Mouse (Mus musculus): ENCODE results near the gene Patj. TPM values are rescaled to one million over a fixed set of nuclear protein-coding genes. Genes with fewer than 3 reads are reported as not detected.
"Not testable (repeated sequence)": the region's sequence is repeated elsewhere in the genome, so short reads cannot be mapped to it uniquely, and the experiment has no call there.

The Patj gene
- polyA plus RNA-seq, 1 experiment, result 9.0 TPM

DNA sequence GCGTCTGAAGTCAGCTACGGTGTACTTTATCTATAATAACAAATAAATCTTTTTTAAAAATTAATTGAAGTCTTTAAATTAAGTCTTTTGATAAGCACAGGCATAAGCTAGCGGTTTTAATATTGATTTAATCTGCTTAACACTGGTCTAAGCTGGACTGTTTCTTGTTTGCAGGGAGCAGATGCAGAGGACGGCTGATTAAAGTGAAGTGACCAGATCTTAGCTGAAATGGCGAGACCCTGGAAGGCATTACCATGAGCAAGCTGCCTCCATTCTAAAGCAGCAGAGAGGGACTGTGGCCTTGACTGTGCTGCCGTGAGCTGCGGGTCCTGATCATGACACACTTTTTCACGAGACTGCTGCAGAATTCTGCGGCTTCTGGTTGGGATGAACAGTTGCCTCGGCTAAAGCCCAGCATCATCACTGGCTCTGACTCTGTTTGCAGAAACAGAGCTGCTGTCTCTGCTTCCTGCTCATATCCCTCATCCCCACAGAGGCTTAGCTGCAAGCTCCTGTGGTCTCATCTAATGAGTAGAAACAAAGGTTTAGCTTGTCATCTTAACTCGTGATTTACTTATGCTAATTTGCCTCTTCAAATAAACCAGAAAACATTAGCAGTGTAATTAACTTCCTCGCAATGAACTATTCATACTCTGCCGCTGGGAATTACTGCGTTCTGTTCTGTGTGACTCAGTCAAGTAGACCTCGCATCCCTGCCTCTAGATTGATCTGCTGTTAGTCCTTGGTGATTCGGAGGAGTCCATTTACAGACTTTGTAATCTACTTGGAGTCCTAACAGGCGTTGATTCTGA is 322.4 kb downstream of the Patj start:
- DNase-seq (ENCODE audit: low read depth), result peak; percentile 59
- TF ChIP-seq CTCF (IDR thresholded peaks at IDR 0.05; ENCODE audit: borderline replicate concordance, extremely low read depth, insufficient read depth, insufficient read length), result no peak
- no peak for TF ChIP-seq POLR2A (IDR thresholded peaks at IDR 0.05; ENCODE audit: borderline replicate concordance, extremely low read depth, insufficient read depth, insufficient read length, poor library complexity, severe bottlenecking)

DNA sequence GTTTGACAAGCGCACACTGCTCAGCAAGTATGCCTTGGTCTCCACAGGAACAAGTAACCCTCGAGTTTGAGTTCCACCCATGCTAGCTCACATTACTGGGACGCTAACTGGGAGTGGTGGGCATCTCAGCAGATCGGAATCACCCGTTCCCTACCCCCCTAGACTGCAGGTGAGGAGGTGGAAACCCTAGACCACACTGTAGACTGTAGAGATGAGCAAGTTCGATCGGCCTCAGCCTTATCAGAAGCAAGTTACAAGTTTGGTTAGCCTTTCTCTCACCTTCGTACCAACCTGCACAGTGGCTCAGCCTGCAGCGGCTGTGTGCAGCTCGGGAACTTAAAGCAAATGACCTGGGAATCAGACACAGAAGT is 322.9 kb downstream of the Patj start:
- TF ChIP-seq POLR2A (IDR thresholded peaks at IDR 0.05; ENCODE audit: borderline replicate concordance, extremely low read depth, insufficient read depth, insufficient read length, poor library complexity, severe bottlenecking), result no peak
- no peak for TF ChIP-seq CTCF (IDR thresholded peaks at IDR 0.05; ENCODE audit: borderline replicate concordance, extremely low read depth, insufficient read depth, insufficient read length)
- no peak for DNase-seq (ENCODE audit: low read depth)

DNA sequence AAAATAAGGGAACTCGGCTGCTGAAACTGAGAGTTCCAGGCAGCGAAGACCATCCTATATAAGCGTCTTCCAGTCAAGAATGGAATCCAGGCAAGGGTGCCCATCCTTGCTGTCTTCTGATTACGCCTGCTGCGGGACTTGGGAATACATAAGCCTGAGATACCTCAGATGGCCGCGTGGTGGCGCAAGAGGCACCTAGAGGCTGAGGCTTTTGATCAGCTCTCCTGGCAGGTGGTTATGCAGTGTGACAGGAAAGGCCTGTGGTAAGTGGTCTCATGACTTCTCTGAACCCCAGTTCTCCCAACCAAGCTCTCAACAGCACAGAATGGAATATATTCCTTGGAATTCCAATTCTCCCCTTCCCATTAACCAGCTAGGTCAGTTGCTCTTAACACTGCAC is 326.9 kb downstream of the Patj start:
- peak; percentile 87 for DNase-seq (ENCODE audit: low read depth)
- TF ChIP-seq POLR2A (IDR thresholded peaks at IDR 0.05; ENCODE audit: borderline replicate concordance, extremely low read depth, insufficient read depth, insufficient read length, poor library complexity, severe bottlenecking), result no peak
- TF ChIP-seq CTCF (IDR thresholded peaks at IDR 0.05; ENCODE audit: borderline replicate concordance, extremely low read depth, insufficient read depth, insufficient read length), result peak; percentile 86

GRCm38 (mm10) chr4:98724682-98725081 is 329.1 kb downstream of the Patj start:
- not testable (repeated sequence) for DNase-seq (ENCODE audit: low read depth)

GRCm38 (mm10) chr4:98725439-98725838 is 329.9 kb downstream of the Patj start:
- TF ChIP-seq CTCF (IDR thresholded peaks at IDR 0.05; ENCODE audit: borderline replicate concordance, extremely low read depth, insufficient read depth, insufficient read length) (peak; percentile 18; the same call in 1 of the 2 replicates), POLR2A (IDR thresholded peaks at IDR 0.05; ENCODE audit: borderline replicate concordance, extremely low read depth, insufficient read depth, insufficient read length, poor library complexity, severe bottlenecking) (no peak)
- no peak for DNase-seq (ENCODE audit: low read depth)

DNA sequence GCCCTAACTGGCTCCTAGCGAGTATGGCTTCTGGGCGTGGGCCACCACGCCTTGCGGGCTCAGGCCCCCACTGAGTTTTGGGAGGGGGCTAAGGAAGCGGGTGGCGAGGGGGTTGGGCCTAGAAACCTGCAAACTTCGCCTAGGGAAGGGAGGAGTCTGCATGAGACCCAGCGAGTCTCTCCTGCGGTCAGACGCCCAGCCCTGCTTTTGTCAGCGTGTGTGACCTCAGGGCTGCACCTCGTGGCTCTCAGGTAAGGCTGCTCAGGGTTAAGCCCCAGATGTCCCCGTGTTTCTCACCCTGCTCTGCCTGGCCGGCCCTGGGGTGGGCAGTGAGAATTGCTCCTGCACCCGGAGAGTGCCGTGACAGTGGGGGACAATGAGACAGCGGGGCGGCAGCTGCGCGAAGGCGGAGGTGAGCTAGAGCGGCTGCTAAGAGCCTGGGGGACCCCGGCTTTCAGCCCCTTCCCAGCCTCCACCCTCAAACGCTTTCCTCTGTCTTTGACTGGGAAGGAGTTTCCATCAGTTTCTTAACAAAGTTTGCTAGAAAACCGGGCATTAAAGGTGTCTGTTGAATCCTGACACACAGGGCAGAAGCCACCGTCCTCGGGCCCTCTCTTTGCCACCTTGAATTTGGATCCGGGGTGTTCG is 331.1 kb downstream of the Patj start, which contains the start of gene L1td1:
TSS of gene L1td1 (plus strand) at position 145 of the 648 bp plus-strand sequence.
- TF ChIP-seq CTCF (IDR thresholded peaks at IDR 0.05; ENCODE audit: borderline replicate concordance, extremely low read depth, insufficient read depth, insufficient read length) (no peak), POLR2A (IDR thresholded peaks at IDR 0.05; ENCODE audit: borderline replicate concordance, extremely low read depth, insufficient read depth, insufficient read length, poor library complexity, severe bottlenecking) (no peak)
- DNase-seq (ENCODE audit: low read depth), result no peak

DNA sequence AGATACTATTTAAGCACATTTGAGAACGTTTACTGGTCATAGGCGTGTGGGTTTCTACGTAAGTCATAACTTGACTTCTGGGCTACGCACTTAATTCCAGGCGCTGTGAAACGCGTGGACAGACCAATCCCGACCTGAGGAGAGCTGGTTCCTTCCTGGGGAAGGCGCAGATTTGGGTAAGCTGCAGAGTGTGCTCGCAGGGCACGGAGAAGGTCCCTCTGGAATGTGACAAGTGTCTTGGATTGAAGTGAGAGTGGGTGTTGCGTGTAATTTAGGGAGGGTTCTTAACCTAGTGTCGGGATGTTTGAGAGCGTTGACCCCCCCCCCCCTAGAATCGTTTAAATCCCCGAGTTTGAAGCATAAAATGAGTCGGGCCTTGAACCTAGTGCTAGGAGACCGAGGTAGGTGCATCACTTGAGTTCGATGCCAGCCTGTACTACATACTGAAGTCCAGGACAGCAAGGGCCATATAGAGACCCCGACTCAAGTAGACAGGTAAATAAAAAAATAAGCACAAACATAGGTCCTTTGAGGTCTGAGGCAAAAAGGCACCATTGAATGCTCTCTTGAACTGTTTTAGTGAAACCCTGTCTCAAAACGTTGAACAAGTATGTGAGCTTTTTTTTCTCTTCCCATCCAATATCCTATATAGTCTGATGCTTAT is 331.8 kb downstream of the Patj start:
- DNase-seq (ENCODE audit: low read depth), result peak; percentile 19
- TF ChIP-seq CTCF (IDR thresholded peaks at IDR 0.05; ENCODE audit: borderline replicate concordance, extremely low read depth, insufficient read depth, insufficient read length), result no peak
- TF ChIP-seq POLR2A (IDR thresholded peaks at IDR 0.05; ENCODE audit: borderline replicate concordance, extremely low read depth, insufficient read depth, insufficient read length, poor library complexity, severe bottlenecking), result no peak

GRCm38 (mm10) chr4:98727959-98728347 is 332.4 kb downstream of the Patj start:
- TF ChIP-seq CTCF (IDR thresholded peaks at IDR 0.05; ENCODE audit: borderline replicate concordance, extremely low read depth, insufficient read depth, insufficient read length), result no peak
- no peak for TF ChIP-seq POLR2A (IDR thresholded peaks at IDR 0.05; ENCODE audit: borderline replicate concordance, extremely low read depth, insufficient read depth, insufficient read length, poor library complexity, severe bottlenecking)
- no peak for DNase-seq (ENCODE audit: low read depth)

DNA sequence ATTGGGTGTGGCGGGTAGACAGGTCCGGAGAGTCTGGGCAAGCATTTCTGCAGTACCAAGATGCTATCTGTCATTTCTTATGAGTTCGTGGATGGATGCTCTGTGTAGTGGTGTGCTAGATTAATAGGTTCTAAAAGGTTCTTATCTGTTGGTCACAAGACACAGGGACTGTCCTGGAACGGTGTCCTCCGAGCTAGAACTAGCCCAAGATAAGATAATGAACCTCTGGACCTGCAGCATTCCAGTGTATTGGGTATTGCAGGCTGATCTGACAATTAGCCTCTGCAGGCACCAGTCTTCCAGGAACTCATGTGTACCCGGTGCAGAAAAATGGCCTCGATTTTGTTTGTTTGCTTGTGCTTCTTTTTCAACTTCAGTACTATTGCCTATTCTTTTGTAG is 333.1 kb downstream of the Patj start:
- TF ChIP-seq POLR2A (IDR thresholded peaks at IDR 0.05; ENCODE audit: borderline replicate concordance, extremely low read depth, insufficient read depth, insufficient read length, poor library complexity, severe bottlenecking) (no peak), CTCF (IDR thresholded peaks at IDR 0.05; ENCODE audit: borderline replicate concordance, extremely low read depth, insufficient read depth, insufficient read length) (no peak)
- no peak for DNase-seq (ENCODE audit: low read depth)

GRCm38 (mm10) chr4:98733660-98734059 is 338.1 kb downstream of the Patj start:
- TF ChIP-seq CTCF (IDR thresholded peaks at IDR 0.05; ENCODE audit: borderline replicate concordance, extremely low read depth, insufficient read depth, insufficient read length) (no peak), POLR2A (IDR thresholded peaks at IDR 0.05; ENCODE audit: borderline replicate concordance, extremely low read depth, insufficient read depth, insufficient read length, poor library complexity, severe bottlenecking) (no peak)

GRCm38 (mm10) chr4:98739753-98740152 is 344.2 kb downstream of the Patj start:
- TF ChIP-seq CTCF (IDR thresholded peaks at IDR 0.05; ENCODE audit: borderline replicate concordance, extremely low read depth, insufficient read depth, insufficient read length) (peak; percentile 44; the same call in 1 of the 2 replicates), POLR2A (IDR thresholded peaks at IDR 0.05; ENCODE audit: borderline replicate concordance, extremely low read depth, insufficient read depth, insufficient read length, poor library complexity, severe bottlenecking) (no peak)
- peak; percentile 84 for DNase-seq (ENCODE audit: low read depth)

More at GRCm38 (mm10) chr4:98733660-98734059, 338.1 kb downstream of the Patj start:
- DNase-seq (ENCODE audit: low read depth), result no peak

Data from brain, embryonic 14.5 days (tissue).